Mouse (Mus musculus) c-Kit-positive CD71-negative TER-119-negative erythroid progenitor cells, embryonic 14.5 days (primary cell): ENCODE results near the gene Rragb.
"Not testable (repeated sequence)": the region's sequence is repeated elsewhere in the genome, so short reads cannot be mapped to it uniquely, and the experiment has no call there.

ENCODE experiments used
- DNase-seq: peaks from one replicate; pipeline ENCODE4 v3.0.0-alpha.2; 2013; ENCODE audit warnings: low read depth

Gene Rragb

GRCm38 (mm10) chrX:153139734-153140515, at the start of gene Rragb:
Rragb (plus strand) TSS chrX:153139981.
- DNase-seq: peak; percentile 46

GRCm38 (mm10) chrX:153118486-153118885, 21.3 kb upstream of the Rragb start, which contains the start of gene Foxr2:
Foxr2 (plus strand) TSS chrX:153118786.
- no peak for DNase-seq

GRCm38 (mm10) chrX:153119013-153119412, 20.8 kb upstream of the Rragb start:
- no peak for DNase-seq

- DNase-seq: no peak
These were observed 2.9 kb downstream of the Rragb start for GRCm38 (mm10) chrX:153142656-153143055.

GRCm38 (mm10) chrX:153151766-153152165, 12.0 kb downstream of the Rragb start:
- no peak for DNase-seq

- DNase-seq: peak; percentile 3
These were observed 15.5 kb downstream of the Rragb start for GRCm38 (mm10) chrX:153155322-153155721.

GRCm38 (mm10) chrX:153174786-153175185, 35.0 kb downstream of the Rragb start:
- DNase-seq: peak; percentile 3

- no peak for DNase-seq
These were observed 42.4 kb downstream of the Rragb start for GRCm38 (mm10) chrX:153182221-153182620.

GRCm38 (mm10) chrX:153199185-153199584, 59.4 kb downstream of the Rragb start:
- DNase-seq: not testable (repeated sequence)

- DNase-seq: no peak
These were observed 71.3 kb downstream of the Rragb start for GRCm38 (mm10) chrX:153211101-153211500.
